Mouse (Mus musculus) lung, postnatal 0 days (tissue): ENCODE measurements around the gene Srrm3.

ENCODE experiments used
- CTCF ChIP-seq: IDR thresholded peaks from 2 replicates; pipeline ENCODE4 v1.5.1; 2016; ENCODE audit warnings: antibody characterized with exemption, mild to moderate bottlenecking
- EP300 ChIP-seq: IDR thresholded peaks from 2 replicates; pipeline ENCODE4 v1.6.1; 2016; ENCODE audit warnings: antibody characterized with exemption, mild to moderate bottlenecking, control low read depth

- TF ChIP-seq CTCF (peak; percentile 48), EP300 (peak; percentile 54)
Observed at GRCm38 (mm10) chr5:135914156-135914555, 107.5 kb downstream of the Srrm3 start.
